Mouse (Mus musculus): Measurements from ENCODE around the gene Myh6. TPM values are rescaled to one million over a fixed set of nuclear protein-coding genes. Genes with fewer than 3 reads are reported as not detected.

Gene Myh6
- polyA plus RNA-seq (2012; rRNA removed), result 0.36 and 0.39 TPM in 2 replicates

DNA sequence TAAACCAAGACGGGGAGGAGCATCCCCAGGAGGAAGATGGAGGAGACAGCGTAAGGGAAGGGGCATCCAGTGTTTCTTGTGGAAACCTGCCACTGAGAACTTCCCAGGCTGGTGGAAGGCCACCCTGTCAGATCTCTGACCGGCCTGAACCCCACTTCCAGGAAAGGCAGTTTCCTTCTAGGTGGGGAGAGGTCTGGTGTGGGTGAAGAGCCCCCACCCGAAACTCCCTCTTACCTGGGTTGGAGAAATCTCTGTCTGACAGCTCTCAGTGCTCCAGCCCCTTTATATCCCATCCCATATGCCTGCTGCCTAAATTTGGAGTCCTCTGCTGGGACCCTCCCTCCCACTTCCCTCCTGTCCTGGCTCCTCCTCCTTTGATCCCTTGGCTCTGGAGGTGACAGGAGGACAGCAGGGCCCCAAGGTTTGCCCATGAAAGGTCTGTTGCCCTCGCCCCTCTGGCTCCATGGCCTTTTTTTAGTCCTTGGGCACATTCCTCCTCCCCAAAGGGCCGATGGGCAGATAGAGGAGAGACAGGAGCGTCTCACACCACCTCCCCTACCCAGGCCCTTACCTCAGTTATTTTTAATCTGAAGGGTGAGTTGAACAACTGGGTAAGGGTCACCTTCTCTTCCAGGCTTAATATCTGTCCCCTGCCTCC is at the start of gene Myh6:
TSS of gene Myh6 (minus strand) at position 608 of the 658 bp plus-strand sequence.

DNA sequence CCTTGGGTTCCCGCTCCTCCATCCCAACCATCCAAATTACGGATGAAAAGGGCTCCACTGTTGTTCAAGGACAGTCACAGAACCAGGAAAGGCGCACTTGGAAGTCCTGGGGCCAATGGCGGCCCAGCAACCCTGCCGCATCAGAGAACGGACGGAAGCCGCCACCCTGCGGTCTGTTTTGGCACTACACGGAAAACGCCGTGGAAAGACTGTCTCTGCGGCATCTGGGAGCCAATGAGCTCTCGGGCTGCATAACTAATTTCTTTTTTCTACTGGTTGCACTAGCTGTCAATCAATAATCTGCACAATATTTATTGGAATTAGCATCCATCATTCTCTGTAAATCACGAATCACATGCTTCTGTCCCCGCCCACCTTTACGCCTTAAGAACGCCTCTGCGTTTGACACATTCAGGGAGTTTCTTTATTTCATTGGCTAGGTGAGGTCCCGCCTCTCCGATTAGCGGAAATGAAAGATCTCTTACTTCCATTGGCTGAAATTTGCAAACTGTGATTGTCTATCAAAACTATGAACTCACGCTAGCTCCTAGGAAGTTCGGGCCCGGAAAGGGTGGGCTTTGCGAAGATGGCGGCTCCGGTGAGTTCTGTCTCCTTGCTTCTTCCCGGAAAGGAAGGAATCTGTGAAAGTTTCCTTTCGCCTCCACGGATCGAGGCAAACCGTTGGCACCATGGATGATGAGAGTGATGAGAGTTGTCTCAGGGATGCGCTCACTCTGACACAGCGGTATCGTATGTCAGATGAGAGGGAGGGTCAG is 48.5 kb upstream of the Myh6 start, which contains the start of gene Ngdn:
TSS of gene Ngdn (plus strand) at position 464 of the 776 bp plus-strand sequence.

DNA sequence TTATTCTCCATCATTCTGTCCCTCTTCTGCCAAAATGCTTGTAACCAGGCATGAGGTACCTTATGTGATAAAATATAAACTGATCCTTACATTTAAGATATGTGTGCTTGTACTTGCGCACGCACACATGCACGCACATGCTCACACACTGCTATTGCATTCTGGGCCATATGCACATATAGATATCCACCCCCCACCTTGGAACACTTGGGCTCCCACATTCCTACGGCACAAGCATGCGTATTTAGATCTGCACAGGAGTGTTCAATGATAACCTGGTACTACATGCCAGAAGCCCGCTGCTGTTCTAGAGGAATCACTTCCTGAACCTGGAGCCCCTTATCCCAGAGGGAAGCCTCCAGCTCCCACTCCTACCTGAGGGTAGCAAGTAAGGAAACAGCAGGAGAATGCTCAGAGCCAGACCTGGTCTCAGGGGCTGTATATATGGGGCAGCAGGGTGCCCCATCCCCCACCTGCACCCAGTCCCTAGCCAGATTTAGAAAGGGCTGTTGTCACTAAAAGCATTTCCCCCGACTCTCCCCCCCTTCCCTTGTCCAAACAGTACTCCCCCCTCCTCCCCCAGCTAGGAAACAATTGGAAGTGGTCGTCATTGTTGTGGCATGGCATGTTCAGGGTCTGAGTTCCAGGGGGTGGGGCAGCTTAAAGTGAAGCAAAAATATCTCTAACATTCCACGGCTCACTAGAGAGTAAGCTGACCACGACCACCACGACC is 27.6 kb upstream of the Myh6 start, which contains the start of gene Myh7:
TSS of gene Myh7 (minus strand) at position 491 of the 733 bp plus-strand sequence.

DNA sequence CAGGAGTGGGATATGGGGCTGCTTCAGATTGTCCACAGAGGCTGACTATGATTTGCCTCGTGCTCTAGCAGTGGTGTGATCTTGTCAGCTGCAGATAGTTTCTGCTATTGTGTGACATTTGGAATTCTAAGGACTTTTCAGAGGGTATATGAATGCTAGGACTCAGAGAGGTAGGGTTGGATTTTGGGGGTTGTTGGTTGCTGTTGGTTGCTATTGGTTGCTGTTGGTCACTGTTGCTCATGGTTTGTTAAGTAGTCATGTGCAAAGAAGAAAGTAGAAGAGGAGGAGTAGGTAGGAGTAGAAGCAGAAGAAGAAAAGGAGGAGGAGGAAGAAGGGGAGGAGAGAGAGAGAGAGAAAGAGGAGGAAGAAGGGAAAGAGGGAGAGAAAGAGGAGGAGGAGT is 9.9 kb upstream of the Myh6 start, which contains the start of gene Gm17428:
TSS of gene Gm17428 (plus strand) at position 301 of the 400 bp plus-strand sequence.

DNA sequence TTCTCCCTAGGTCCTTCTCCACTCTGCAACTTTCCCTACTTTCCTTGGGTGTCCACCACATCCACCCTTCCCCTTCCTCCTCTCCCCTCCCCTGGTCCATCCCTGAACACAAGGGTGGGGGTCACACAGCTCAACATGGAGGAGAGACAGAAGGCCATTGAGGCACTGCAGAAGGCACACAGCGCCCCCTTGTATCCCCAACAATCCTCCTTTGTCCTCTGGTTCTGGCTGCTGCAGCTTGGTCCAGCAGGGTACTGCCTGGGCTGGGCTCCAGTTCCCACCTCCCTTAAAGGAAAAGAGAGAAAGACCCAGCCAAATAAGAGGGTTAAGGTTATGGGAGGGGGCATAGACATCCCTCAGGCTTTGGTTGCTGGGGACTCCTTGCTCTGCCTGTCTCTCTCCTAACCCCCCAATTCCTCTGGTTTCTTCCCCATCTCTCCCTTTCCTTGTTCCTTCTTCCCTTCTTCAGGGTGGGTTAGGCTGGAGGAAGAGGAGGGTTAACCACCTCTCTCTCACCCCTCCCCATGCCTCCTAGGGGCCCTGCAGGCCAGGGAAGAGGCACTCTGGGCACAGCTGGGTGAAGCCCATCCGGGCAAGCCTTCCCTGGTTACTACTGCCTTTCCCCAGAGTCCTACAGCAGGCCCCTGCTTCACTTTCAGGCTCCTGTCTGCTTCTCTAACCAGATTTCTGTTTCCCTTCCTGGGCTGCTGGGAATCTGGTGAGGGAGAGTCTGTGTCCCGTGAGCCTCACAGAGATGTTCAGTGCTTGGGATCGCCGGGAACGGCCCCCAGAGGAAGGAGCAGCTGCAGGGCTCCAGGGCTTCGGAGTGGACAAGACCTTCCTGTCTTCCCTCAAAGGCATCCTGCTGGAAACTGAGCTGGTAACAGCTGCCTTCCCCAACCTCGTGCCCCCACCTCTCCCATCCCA is 30.6 kb downstream of the Myh6 start, which contains the start of gene Cmtm5:
TSS of gene Cmtm5 (plus strand) at position 358 of the 927 bp plus-strand sequence.

DNA sequence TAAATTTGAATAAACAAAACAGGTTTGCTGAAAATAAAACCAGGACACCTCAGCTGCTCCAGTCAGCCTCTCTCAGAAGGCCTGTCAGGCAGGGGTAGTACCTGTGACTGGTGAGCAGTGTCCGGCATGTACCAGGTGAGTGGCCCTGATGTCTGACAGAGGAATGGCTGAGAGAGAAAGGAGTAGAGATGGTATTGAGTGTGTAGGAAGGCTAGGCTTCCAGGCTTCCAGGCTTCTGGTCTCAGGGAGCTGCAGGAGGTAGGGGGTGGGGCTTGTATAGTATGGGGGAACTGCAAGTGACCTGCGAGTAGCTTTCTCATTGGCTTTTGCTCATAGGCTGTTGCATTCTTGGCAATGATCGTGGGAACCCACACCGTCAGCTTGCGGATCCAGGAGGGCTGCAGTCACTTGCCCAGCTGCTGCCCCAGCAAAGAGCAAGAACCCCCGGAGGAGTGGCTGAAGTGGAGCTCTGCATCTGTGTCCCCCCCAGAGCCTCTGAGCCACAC is 34.0 kb downstream of the Myh6 start, which contains the start of gene Il25:
TSS of gene Il25 (plus strand) at position 51 of the 506 bp plus-strand sequence.

DNA sequence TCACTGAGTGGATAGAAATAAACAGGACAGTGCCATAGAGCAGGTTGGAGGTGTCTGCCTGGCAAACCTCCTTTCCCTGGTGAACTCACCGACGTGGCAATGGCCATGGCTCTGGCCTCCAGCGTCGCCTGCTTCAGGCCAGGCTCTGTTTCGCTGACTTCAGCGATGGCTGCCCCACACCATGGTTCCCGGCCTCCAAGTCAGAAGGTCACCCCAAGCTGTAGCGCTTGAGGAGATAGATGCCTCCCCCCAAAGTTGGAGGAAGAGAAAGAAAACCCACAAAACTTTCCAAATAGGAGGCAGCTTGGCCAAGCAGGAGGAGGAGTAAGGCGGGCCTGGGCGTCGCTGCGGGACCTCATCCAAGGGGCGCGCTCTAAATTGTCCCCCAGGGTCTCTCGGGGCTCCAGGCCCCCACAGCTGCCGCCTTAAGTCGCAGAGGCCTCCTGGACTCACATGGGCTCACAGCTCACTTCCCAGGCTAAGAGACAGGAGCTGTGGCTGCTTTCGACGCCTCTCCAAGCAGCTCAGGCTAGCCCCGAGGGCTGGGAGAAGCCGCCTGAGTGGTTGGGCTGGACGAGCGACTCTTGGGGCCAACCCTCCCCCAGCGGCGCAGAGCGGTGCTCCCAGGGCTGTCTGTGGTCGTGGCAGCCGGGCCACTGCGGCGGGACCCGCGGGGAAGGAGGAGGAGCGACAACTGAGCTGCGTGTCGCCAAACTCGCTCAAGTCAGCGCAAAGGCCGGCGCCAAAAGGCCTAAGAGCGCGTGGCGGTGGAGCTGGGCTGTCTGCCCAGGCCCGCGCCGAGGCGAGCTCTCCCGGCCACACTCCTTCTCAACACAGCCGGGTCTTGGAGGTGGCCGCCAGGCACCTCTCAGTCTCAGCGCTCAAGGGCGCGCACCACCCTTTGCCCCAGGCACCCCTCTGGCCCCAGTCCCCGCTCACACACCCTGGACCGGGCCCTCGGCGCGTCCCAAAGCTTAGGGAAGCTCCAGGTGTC is 41.1 kb downstream of the Myh6 start, which contains the start of gene Efs:
TSS of gene Efs (minus strand) at position 778 of the 994 bp plus-strand sequence.

DNA sequence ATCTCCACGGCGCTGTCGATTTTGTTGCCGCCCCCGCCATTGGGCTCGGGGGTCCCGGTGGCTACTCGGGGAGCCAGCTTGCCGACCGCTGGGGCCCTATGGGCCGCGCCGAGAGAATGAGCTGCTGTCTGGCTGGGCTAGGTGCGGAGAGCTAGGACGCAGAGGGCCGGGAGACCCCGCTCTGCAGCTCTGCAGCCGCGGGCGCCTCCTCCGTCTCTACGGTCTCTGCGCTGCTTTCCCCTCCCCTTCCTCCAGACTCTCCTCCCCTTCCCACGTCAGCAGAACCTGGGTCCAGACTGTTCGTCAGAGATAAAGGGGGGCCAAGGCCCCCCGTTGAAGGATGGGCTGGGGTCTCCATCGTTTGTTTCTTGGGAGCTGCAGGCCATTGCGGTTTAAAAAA is 53.8 kb downstream of the Myh6 start, which contains the start of gene Slc22a17:
TSS of gene Slc22a17 (minus strand) at position 247 of the 400 bp plus-strand sequence.

DNA sequence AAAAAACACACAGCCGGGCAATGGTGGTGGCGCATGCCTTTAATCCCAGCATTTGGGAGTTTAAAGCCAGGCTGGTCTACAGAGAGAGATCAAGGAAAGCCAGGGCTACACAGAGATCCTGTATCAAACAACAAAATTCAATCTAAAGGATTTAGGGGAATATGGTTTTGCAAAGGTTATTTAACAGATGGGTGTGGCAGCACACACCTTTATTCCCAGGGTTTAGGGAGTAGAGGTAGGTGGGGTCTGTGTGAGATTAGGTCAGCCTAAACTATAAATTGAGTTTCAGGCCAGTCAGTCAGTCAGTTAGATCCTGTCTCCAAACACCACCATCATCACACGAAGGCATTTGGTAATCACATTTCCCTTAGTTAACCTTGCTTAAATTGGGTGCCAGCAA is 74.5 kb downstream of the Myh6 start, which contains the start of gene Pabpn1:
TSS of gene Pabpn1 (plus strand) at position 301 of the 400 bp plus-strand sequence.

Other genes starting within 250 kb of the Myh6 start
- gene Slc7a8, start 185.0 kb downstream of the Myh6 start, polyA plus RNA-seq (2012; rRNA removed), result 70.9 and 104 TPM in 2 replicates
- gene Rnf212b, start 152.8 kb downstream of the Myh6 start, polyA plus RNA-seq (2012; rRNA removed), result 0.19 and 0.30 TPM in 2 replicates
- 6.3 and 8.0 TPM in 2 replicates for gene Homez, start 96.0 kb downstream of the Myh6 start, polyA plus RNA-seq (2012; rRNA removed)
- 34.3 and 54.4 TPM in 2 replicates for gene Ppp1r3e, start 89.4 kb downstream of the Myh6 start, polyA plus RNA-seq (2012; rRNA removed)
- gene Bcl2l2, start 83.5 kb downstream of the Myh6 start, polyA plus RNA-seq (2012; rRNA removed), result 48.5 and 61.4 TPM in 2 replicates
- gene Gm20521, start 83.5 kb downstream of the Myh6 start, polyA plus RNA-seq (2012; rRNA removed), result 14.1 and 17.9 TPM in 2 replicates
- 120 and 167 TPM in 2 replicates for gene Pabpn1, start 74.4 kb downstream of the Myh6 start, polyA plus RNA-seq (2012; rRNA removed)
- 262 and 375 TPM in 2 replicates for gene Slc22a17, start 53.8 kb downstream of the Myh6 start, polyA plus RNA-seq (2012; rRNA removed)
- 66.5 and 92.1 TPM in 2 replicates for gene Efs, start 40.8 kb downstream of the Myh6 start, polyA plus RNA-seq (2012; rRNA removed)
- gene Il25, start 34.2 kb downstream of the Myh6 start, polyA plus RNA-seq (2012; rRNA removed), result 0.97 and 1.7 TPM in 2 replicates
- 2.8 and 5.0 TPM in 2 replicates for gene Cmtm5, start 30.7 kb downstream of the Myh6 start, polyA plus RNA-seq (2012; rRNA removed)
- gene Gm17428, start 10.0 kb upstream of the Myh6 start, polyA plus RNA-seq (2012; rRNA removed), result not detected in 2 replicates
- 0.63 and 0.85 TPM in 2 replicates for gene Myh7, start 27.7 kb upstream of the Myh6 start, polyA plus RNA-seq (2012; rRNA removed)
- 8.5 and 10.3 TPM in 2 replicates for gene Ngdn, start 48.5 kb upstream of the Myh6 start, polyA plus RNA-seq (2012; rRNA removed)
- gene Zfhx2, start 125.4 kb upstream of the Myh6 start, polyA plus RNA-seq (2012; rRNA removed), result 1.3 and 1.5 TPM in 2 replicates
- 5.6 and 7.9 TPM in 2 replicates for gene Thtpa, start 127.9 kb upstream of the Myh6 start, polyA plus RNA-seq (2012; rRNA removed)
- gene Ap1g2, start 139.7 kb upstream of the Myh6 start, polyA plus RNA-seq (2012; rRNA removed), result 36.3 and 37.4 TPM in 2 replicates
- 14.2 and 24.0 TPM in 2 replicates for gene Jph4, start 150.0 kb upstream of the Myh6 start, polyA plus RNA-seq (2012; rRNA removed)